Mouse (Mus musculus) layer of hippocampus, adult 2 months (tissue): ENCODE measurements at regions not wholly inside any gene's neighbourhood (a gene's known extent, or its start where the extent isn't known, plus 50 kb on each side); places are given as distances from the start of the nearest gene placed in this dataset.

ENCODE experiments used
- DNase-seq, 2 experiments: peaks; one replicate each; pipeline ENCODE4 v3.0.0; 2022; ENCODE audit warnings: low spot score in 2 of 2
- H3K27ac ChIP-seq: fragments of 200-600 bp; 2 replicates; pipeline ENCODE4 v1.8.1; 2022
- H3K4me3 ChIP-seq: fragments of 200-600 bp; 2 replicates; pipeline ENCODE4 v1.8.1; 2022; ENCODE audit warnings: mild to moderate bottlenecking
- CTCF ChIP-seq: fragments of 200-600 bp; conservative IDR thresholded peaks from 2 replicates; pipeline ENCODE4 v1.8.1; 2022; ENCODE audit warnings: antibody characterized with exemption, mild to moderate bottlenecking, moderate library complexity

- no peak overlapping the region for H3K4me3 ChIP-seq
- no peak for TF ChIP-seq CTCF
- DNase-seq: no peak
- H3K27ac ChIP-seq: no peak overlapping the region
Observed at GRCm38 (mm10) chr3:53707101-53707500, 49.9 kb upstream of the Frem2 start.
